Mouse (Mus musculus) NIH3T3 (cell line): ENCODE data around the gene Sacm1l.

Experiments used
- DNase-seq: peaks from one replicate; pipeline ENCODE4 v3.0.0-alpha.2; 2012; ENCODE audit warnings: low read depth

Gene Sacm1l

DNA sequence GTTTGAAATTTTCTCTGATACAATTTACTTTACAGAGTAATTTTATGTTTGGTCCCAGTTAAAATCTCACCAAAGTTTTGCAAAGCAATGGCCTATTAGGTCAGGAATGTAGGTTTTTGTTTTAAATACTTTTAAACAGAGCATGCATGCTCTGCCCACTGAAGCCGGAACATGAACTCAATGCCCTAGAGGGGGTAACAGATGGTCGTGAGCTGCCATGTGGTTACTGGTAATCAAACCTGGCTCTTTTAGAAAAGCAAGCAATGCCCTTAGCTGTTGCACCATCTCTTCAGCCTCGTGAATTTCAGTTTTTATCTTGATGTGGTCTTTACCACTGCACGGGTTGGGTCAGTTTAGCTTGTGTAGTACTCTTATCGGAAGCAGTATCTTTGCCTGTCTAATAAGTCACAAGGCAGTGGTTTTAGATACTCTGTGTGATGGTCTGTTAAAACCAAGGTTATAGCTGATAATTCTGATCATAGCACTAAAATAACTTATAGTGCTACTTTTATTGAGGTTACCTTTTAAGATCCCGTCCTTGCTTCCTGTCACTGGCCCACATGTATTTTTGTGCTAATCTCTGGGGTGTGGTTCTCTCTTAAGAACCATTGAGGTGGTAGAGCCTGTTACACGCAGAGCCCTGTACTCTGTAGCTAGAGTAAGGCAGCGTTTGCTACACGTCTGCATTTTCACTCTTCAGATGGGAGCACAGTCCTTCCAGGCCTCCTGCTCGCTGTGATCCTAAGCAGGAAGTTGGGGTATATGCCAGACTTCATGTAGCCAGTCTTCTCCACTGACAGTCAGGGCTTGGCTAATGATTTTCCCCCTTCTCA is 48.0 kb downstream of the Sacm1l start:
- no peak for DNase-seq

GRCm38 (mm10) chr9:123589240-123589910 is 59.8 kb downstream of the Sacm1l start:
- DNase-seq = no peak

- DNase-seq = no peak
Measured at GRCm38 (mm10) chr9:123595194-123595593, 65.6 kb downstream of the Sacm1l start.

- no peak for DNase-seq
Measured at GRCm38 (mm10) chr9:123596910-123597309, 67.4 kb downstream of the Sacm1l start.

DNA sequence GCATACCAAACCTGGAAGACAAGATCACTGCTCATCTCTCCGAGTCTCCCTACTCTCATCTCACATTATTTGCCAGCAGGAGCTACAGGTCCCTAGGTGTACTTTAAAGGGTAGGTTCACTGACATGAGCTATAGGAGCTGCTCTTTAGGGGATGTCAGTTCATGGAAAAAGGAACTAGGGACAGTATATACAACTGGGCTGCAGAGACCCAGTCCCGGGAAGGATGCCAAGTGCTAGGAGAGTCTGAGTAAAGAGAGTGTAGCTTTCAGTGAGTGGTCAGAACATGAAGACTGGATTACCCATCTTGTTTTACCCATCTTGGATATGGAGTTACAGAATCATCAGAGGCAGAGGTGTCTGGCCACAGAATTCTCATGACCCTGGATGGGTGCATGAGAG is 67.8 kb downstream of the Sacm1l start:
- peak; percentile 5 for DNase-seq

- DNase-seq = no peak
Measured at GRCm38 (mm10) chr9:123601529-123601928, 72.0 kb downstream of the Sacm1l start.

- no peak for DNase-seq
Measured at GRCm38 (mm10) chr9:123620311-123621098, 90.9 kb downstream of the Sacm1l start.

- no peak for DNase-seq
Measured at GRCm38 (mm10) chr9:123624741-123625140, 95.2 kb downstream of the Sacm1l start.

- no peak for DNase-seq
Measured at GRCm38 (mm10) chr9:123625821-123626220, 96.3 kb downstream of the Sacm1l start.

DNA sequence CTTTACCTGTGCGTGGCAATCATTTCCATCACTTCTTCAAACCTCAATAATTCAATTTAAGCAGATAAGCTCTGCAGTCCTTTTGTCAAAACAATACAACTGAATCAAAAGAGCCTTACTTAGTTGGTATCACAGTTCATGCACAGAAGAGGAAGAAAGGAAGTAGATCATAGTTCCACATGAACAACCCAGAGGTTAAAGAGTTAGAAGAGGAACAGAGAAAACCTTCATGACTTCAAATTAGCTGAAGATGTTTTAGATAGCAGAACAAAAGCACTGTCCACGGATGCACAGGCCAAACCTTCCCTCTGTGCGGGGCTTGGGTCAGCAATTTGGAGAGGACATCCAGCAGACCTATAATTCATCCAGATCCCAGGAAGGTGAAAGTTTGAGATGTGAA is 102.1 kb downstream of the Sacm1l start:
- no peak for DNase-seq

DNA sequence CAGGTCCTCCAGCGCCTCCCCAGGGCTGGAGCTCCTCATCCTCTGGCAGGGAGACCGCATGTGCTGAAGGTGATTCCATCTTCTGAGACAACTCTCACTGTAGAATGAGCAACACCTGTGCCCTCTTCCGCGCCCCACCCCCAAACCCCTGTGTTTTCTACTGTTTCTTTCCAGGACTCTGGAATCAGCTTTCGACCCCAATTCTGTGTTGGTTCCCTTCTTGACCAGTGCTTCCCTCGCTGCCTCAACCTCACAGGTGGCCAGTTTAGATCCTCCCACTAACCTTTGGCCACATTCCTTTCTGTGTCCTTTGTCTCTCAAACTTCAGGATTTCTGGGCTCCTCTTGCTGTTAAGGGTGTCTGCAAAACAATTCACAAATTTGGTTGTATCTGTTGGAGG is 102.7 kb downstream of the Sacm1l start, which contains the start of gene Slc6a20b:
Slc6a20b (minus strand) TSS at position 285 of the 400 bp plus-strand sequence.
- DNase-seq = no peak

DNA sequence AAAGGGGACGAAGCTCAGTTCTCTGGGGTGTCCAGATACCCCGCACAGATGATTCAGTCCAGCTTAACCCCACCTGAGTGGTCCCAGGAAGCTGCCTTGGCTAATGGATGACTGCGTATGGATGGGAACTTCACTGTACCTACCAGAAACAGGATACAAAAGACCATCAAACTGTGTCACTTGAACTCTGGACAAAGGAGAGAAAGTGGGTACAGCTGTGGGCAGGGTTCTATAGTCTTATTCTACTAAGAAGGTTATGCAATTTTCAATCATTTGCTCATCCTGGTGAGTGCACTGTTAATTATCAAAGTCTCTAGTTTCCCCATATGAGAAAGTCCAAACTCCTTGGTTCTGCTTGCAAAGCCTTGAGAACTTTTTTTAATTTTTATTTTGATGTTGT is 103.4 kb downstream of the Sacm1l start:
- no peak for DNase-seq

DNA sequence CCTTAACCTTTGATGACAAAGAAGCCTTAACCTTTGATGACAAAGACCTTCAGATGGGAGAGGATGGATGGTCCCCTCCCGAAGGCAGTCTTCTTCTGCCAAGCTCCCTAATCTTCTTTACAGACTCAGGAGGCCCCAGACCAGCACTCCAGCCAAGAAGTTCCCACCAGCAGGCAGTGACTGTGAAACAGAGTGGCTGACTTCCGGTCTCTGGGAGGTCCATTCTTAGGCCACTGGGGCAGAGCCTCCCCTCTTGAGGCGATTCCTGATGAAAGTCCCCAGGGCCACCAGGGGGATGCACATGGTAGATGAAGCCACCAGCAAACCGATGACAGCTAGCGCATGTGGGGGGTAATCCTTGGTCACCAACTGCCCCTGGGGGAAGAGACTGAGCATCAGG is 107.2 kb downstream of the Sacm1l start:
- DNase-seq = no peak

DNA sequence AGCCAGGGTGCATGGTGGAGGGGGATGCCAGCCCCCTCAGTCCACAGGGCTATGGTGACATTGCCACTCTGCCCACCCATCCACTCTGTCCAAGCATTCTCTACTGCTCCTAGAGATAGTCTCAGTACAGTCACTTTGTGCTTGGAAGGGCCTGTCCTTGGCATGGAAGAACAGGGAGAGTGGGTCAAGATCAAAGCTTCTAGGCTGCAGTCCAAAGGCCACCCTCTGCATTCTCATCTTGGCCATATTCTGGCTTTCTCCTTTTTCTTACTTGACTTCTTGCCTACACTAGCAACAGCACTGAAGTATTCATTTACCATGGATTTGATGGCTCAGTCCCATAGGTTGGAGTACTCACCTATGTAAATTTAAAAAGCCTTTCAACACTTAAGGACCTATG is 108.7 kb downstream of the Sacm1l start:
- DNase-seq = no peak

DNA sequence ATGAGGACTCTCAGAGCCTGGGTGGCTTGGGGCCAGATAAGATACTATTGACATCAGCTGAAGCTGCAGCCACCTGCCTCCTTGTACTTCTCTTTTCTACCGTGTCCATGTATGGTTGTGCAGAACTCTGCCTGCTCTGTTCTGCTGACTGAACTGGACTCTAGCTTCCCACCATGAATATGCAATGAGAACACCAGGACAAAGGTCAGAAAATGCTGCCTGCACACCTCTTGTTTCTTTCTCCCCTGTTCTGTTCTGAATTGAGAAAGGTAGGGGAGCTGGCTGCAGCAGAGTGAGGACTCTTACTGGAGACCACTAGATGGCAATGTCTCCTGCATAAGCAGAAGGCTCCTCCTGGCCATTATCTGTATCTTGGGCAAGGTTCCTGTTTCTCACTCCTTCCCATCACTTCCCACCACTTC is 109.1 kb downstream of the Sacm1l start:
- peak; percentile 62 for DNase-seq

- no peak for DNase-seq
Measured at GRCm38 (mm10) chr9:123640106-123640505, 110.5 kb downstream of the Sacm1l start.
